Comparison of ENCODE assay signal across 16 mouse cellular contexts in genomic region chr2:27828237-27828636, GRCm38 (mm10). TPM values are rescaled to one million over a fixed set of nuclear protein-coding genes. Genes with fewer than 3 reads are reported as not detected.
DNase-seq lines count a peak whose midpoint lies in the region; ATAC-seq and TF ChIP-seq lines count a peak whose summit lies in the region.
"Had no signal": no experiment of that assay in that cellular context is flagged by ENCODE, and none has a peak within 500 bp of the region (broad histone marks: within the 10 kb centered on the region; RNA-seq: fewer than 3 reads in every experiment).

No protein-coding gene starts in this region.

- no peak overlapping the region for H3K9ac ChIP-seq in CH12.LX (ENCODE audit: insufficient read depth, low read depth)
- no peak overlapping the region for H3K9ac ChIP-seq in limb, embryonic 15.5 days
- H3K9ac ChIP-seq: hindbrain, embryonic 14.5 days had no signal

- TF ChIP-seq EP300 in CH12.LX (IDR thresholded peaks at IDR 0.05; ENCODE audit: low read length): no peak

- no peak for TF ChIP-seq RAD21 in CH12.LX (IDR thresholded peaks at IDR 0.05; ENCODE audit: low read depth, low read length)

- no peaks in the 10 kb centered on the region for H3K9me3 ChIP-seq in CH12.LX (replicated peaks; ENCODE audit: low read length)
- no peaks in the 10 kb centered on the region for H3K9me3 ChIP-seq in limb, embryonic 10.5 days (replicated peaks)
- H3K9me3 ChIP-seq in limb, embryonic 15.5 days: no peaks in the 10 kb centered on the region
- H3K9me3 ChIP-seq: hindbrain, embryonic 10.5 days had no signal

- no peak overlapping the region for H3K27ac ChIP-seq in CH12.LX (ENCODE audit: insufficient read depth, low read depth)
- 0 out of 2 replicates have a peak overlapping the region, but pooled peaks have one; percentile 11 for H3K27ac ChIP-seq in limb, embryonic 10.5 days
- H3K27ac ChIP-seq in limb, embryonic 15.5 days: peak overlapping the region; percentile 69
- H3K27ac ChIP-seq in layer of hippocampus, adult 2 months: no peak overlapping the region
- H3K27ac ChIP-seq: hindbrain, embryonic 10.5 days; hindbrain, embryonic 14.5 days had no signal

- no peak overlapping the region for H3K4me2 ChIP-seq in CH12.LX (ENCODE audit: insufficient read depth, low read depth, poor library complexity, severe bottlenecking)
- H3K4me2 ChIP-seq in limb, embryonic 15.5 days: no peak overlapping the region
- H3K4me2 ChIP-seq: hindbrain, embryonic 14.5 days had no signal

- TF ChIP-seq POLR2A in CH12.LX (IDR thresholded peaks at IDR 0.05; ENCODE audit: low read depth, low read length): no peak

- peaks cover 91% of the 10 kb centered on the region for H3K27me3 ChIP-seq in CH12.LX (replicated peaks)
- no peaks in the 10 kb centered on the region for H3K27me3 ChIP-seq in limb, embryonic 10.5 days (ENCODE audit: low read depth, poor library complexity, severe bottlenecking)
- H3K27me3 ChIP-seq in limb, embryonic 15.5 days: no peaks in the 10 kb centered on the region

- no peak for TF ChIP-seq CTCF in CH12.LX (conservative IDR thresholded peaks at IDR 0.05 in 1 of 2, IDR thresholded peaks at IDR 0.05 in 1 of 2; ENCODE audit: low read depth in 2 of 2, low read length in 2 of 2)
- no peak for TF ChIP-seq CTCF in layer of hippocampus, adult 2 months (conservative IDR thresholded peaks at IDR 0.05)

- no peaks in the 10 kb centered on the region for H3K4me1 ChIP-seq in CH12.LX (ENCODE audit: control insufficient read depth in 1 of 2, insufficient read depth in 2 of 2)
- H3K4me1 ChIP-seq in limb, embryonic 10.5 days: peaks cover 15% of the 10 kb centered on the region
- H3K4me1 ChIP-seq in limb, embryonic 15.5 days: peaks cover 32% of the 10 kb centered on the region

- no peak overlapping the region for H3K4me3 ChIP-seq in CH12.LX (replicated peaks in 1 of 3; ENCODE audit: low read depth in 2 of 3, low read length in 2 of 3, poor library complexity in 1 of 3)
- no peak overlapping the region for H3K4me3 ChIP-seq in limb, embryonic 10.5 days
- no peak overlapping the region for H3K4me3 ChIP-seq in limb, embryonic 15.5 days
- no peak overlapping the region for H3K4me3 ChIP-seq in layer of hippocampus, adult 2 months
- H3K4me3 ChIP-seq: hindbrain, embryonic 10.5 days had no signal

- H3K79me2 ChIP-seq in CH12.LX (replicated peaks; ENCODE audit: control insufficient read depth, extremely low read depth, insufficient read depth, poor library complexity, severe bottlenecking): no peaks in the 10 kb centered on the region

- H3K36me3 ChIP-seq in CH12.LX (replicated peaks in 1 of 2; ENCODE audit: control insufficient read depth in 1 of 2, insufficient read depth in 1 of 2, low read length in 1 of 2): no peaks in the 10 kb centered on the region
- no peaks in the 10 kb centered on the region for H3K36me3 ChIP-seq in limb, embryonic 10.5 days
- H3K36me3 ChIP-seq in limb, embryonic 15.5 days: no peaks in the 10 kb centered on the region
- H3K36me3 ChIP-seq: hindbrain, embryonic 10.5 days had no signal

- in situ Hi-C loops in CH12.LX (cut with MboI; ENCODE audit: low pct_ligation_motif_present, low pct_unique_long_range_greater_than_20kb, low sequenced_read_pairs): no loop called here

- dilution Hi-C loops in CH12.LX (cut with MboI; ENCODE audit: extremely low pct_ligation_motif_present, extremely low pct_unique_long_range_greater_than_20kb, low sequenced_read_pairs): no loop called here

- ATAC-seq in limb, embryonic 15.5 days (ENCODE audit: insufficient number of reproducible peaks, low FRiP score, low TSS enrichment, low read depth): no peak
- ATAC-seq in inflammation-experienced regulatory T-cells, adult 6 months: no peak
- ATAC-seq: forebrain, embryonic 16.5 days; intestine, postnatal 0 days had no signal

- WGBS in limb, embryonic 10.5 days: 68% methylated on average over 6 of the region's 6 CpGs
- WGBS in limb, embryonic 15.5 days: 45% methylated on average over 6 of the region's 6 CpGs

- DNase-seq in gastrocnemius, postnatal 10 days: peak; percentile 9
- DNase-seq in gastrocnemius, adult 18-20 months (ENCODE audit: low spot score): no peak
- DNase-seq in CH12.LX (ENCODE audit: extremely low read depth) (no peak), liver (no peak)
- DNase-seq in limb, embryonic 10.5 days (ENCODE audit: low spot score): no peak
- DNase-seq in layer of hippocampus, adult 2 months (ENCODE audit: low spot score in 2 of 2): no peak
- DNase-seq: adrenal gland, adult 8-10 months; adrenal gland, postnatal 36 days; cerebellum, adult 2 months; heart, postnatal 14 days had no signal

TF ChIP-seq in CH12.LX, 34 proteins besides CTCF, POLR2A, EP300 and RAD21:
- TF ChIP-seq USF2 (conservative IDR thresholded peaks at IDR 0.05; ENCODE audit: low read depth, low read length) (peak; percentile 13; the same call in 1 of the 2 replicates), PAX5 (IDR thresholded peaks at IDR 0.05; ENCODE audit: low read length) (no peak), USF1 (IDR thresholded peaks at IDR 0.05; ENCODE audit: low read depth, low read length) (peak; percentile 28), SIN3A (IDR thresholded peaks at IDR 0.05; ENCODE audit: low read length) (no peak)

RNA-seq across cellular contexts. Expression of gene Col5a1, which starts 58.0 kb away (rescaled TPM):
- total RNA-seq in gastrocnemius, postnatal 10 days (2021): 100 to 1,000 TPM; 204 to 280 TPM
- total RNA-seq in gastrocnemius, adult 18-20 months (2021): 10 to 100 TPM; 10.5 to 11.2 TPM
- total RNA-seq in CH12.LX (2012; rRNA removed): 0.04 TPM in 2 replicates
- not detected in 2 replicates for total RNA-seq in CH12.LX (2014; rRNA removed)
- not detected in 2 replicates for polyA plus RNA-seq in CH12.LX (2012; ENCODE audit: insufficient read length, low read depth)
- polyA plus RNA-seq in limb, embryonic 10.5 days (2016; fragmentation: Nextera tagmentation; extraction: Ambion mirVana): 13.5 and 21.4 TPM in 2 replicates
- 259 and 273 TPM in 2 replicates for polyA plus RNA-seq in limb, embryonic 15.5 days (2015; fragmentation: Nextera tagmentation; extraction: Ambion mirVana)
- not detected for polyA plus RNA-seq in inflammation-experienced regulatory T-cells, adult 6 months (2017; shearing (Covaris generic))
- 1 to 10 TPM; 3.6 to 4.1 TPM for total RNA-seq in layer of hippocampus, adult 2 months (2021)

Comparison
In these comparisons a context has a peak if more than half of its experiments do, and no peak if none do; other contexts are left out.
1. RNA of gene Col5a1, which starts 58.0 kb away (total RNA-seq): 204 to 280 TPM in gastrocnemius, postnatal 10 days; 10.5 to 11.2 TPM in gastrocnemius, adult 18-20 months, 3.6 to 4.1 TPM in layer of hippocampus, adult 2 months and 0.04 TPM in CH12.LX; every median in the first group is over 10 times any median in the second.
2. H3K27ac ChIP-seq: peak in limb, embryonic 10.5 days (single experiment) and limb, embryonic 15.5 days (single experiment); none in CH12.LX (single experiment) and layer of hippocampus, adult 2 months (single experiment).